Mouse (Mus musculus): ENCODE data around the gene Tmem86b.
"Not testable (repeated sequence)": the region's sequence is repeated elsewhere in the genome, so short reads cannot be mapped to it uniquely, and the experiment has no call there.

Tmem86b gene

GRCm38 (mm10) chr7:4651581-4651980 lies 20.4 kb upstream of the Tmem86b start:
- DNase-seq (ENCODE audit: extremely low read depth, low read depth, low spot score), result no peak

- no peak for DNase-seq (ENCODE audit: extremely low read depth, low read depth, low spot score)
These were observed 16.8 kb upstream of the Tmem86b start for GRCm38 (mm10) chr7:4647992-4648391.

DNA sequence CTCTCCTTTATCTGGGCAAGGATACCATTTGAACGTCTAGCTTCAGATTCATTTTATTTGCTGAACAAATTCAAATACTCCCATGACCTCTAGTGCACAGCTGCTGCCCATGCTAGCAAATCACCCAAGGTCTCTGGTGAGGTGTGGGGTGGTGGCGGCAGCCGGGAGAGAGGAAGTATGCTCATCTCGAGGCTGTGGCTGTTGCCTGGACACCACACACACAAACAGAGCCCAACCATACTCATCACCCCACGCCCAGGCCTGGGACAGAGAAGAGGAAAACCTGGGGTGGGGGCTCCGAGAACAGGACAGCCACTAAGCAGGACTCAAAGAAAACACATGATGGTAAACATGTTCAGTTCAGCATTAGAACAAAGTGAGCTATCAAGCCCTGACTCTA lies 16.1 kb upstream of the Tmem86b start:
- DNase-seq (ENCODE audit: extremely low read depth, low read depth, low spot score), result no peak

GRCm38 (mm10) chr7:4646806-4647205 lies 15.6 kb upstream of the Tmem86b start:
- no peak for DNase-seq (ENCODE audit: extremely low read depth, low read depth, low spot score)

DNA sequence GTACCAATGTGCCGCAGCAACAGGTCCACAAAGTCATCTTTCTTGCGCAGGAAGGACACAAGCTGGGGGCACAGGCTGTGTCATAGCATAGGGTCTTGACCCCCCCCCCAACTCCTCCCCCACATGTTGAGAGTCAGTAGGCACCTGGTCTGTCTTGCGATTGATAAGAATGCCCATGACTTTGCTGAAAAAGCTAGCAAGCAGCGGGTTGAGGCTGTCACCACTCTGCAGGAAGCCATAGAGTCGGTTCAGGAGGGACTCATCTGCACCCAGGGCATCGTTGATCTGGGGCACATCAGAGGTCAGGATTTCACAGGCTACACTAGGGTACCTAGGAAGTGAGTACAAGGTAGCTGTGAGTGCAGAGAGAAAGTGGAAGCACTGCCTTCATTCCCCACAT lies 12.0 kb upstream of the Tmem86b start:
- no peak for DNase-seq (ENCODE audit: extremely low read depth, low read depth, low spot score)

DNA sequence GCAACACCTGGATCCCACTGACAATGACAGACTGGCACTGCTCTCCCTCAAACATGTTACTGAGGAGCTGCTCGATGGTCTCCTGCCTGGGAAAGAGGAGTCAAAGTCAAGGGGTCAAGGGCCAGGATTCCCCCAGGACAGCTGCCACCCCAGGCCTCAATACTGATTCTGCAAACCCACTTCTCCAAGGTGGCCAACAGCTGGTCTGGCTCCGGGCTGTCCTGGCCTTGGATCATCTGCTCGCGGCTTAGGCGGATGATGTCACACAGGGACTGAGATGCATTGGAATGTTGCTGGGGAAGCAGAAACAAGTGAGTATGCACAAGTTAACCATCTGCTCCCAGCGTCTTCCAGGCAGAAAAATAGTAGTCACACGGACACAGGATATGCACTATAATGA lies 10.7 kb upstream of the Tmem86b start:
- no peak for DNase-seq (ENCODE audit: extremely low read depth, low read depth, low spot score)

- DNase-seq (ENCODE audit: extremely low read depth, low read depth, low spot score), result no peak
These were observed 9.9 kb upstream of the Tmem86b start for GRCm38 (mm10) chr7:4641155-4641554.

DNA sequence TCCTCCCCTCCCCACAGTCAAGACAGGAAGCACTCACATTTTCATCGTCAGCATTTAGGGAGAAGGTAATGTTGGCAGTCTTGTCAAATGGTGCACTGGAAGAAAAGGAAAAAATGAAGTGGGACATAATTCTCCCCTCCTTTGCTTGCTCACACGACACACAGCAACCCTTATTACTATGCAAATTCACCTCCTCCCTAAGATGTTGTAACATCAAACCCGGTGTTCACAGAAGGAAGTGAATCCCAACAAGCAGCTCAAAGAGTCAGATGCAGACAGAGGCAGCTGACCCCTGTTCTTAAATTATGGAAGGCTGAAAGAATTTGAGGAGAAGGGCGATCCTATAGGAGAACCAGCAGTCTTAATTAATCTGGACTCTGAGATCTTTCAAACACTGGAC lies 5.0 kb upstream of the Tmem86b start:
- no peak for DNase-seq (ENCODE audit: extremely low read depth, low read depth, low spot score)

DNA sequence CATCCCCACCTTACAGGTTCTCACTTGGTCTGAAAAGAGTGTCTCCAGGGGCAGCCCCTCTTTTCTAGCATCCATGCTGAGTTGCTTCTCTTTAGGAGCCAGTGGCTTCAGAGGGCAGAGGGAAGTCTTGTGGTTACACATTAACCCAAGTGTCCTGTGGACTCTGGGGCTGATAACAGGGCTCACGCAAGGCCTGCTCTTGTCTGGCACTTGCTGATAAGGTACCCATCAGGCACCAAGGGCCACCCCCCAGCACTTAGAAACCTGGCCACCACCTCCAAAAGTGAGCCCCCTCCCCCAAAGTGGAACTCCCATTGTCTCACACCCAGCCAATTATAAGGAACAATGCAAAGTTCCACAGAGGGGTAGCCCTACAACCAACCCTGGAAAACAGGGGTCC lies 1.0 kb downstream of the Tmem86b start:
- DNase-seq (ENCODE audit: extremely low read depth, low read depth, low spot score), result no peak

DNA sequence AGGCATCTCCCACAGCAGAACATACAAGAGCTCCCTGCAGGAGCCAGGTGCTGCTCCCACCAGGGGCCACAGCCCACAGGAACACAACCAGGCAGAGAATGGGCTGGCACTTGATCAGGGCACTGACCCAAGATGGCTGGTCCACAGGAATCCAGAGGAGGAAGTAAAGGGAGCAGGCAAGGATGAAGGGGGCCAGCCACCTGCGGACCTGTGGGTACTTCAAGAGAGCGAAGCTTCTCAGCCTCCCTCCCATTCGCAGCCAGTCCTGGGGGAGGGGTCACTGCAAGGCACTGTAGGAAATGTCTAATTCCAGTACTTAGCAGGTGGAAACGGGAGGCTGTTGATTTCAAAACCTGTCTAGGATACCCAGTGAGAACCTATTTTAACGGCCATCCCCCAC lies 1.6 kb downstream of the Tmem86b start:
- no peak for DNase-seq (ENCODE audit: extremely low read depth, low read depth, low spot score)

DNA sequence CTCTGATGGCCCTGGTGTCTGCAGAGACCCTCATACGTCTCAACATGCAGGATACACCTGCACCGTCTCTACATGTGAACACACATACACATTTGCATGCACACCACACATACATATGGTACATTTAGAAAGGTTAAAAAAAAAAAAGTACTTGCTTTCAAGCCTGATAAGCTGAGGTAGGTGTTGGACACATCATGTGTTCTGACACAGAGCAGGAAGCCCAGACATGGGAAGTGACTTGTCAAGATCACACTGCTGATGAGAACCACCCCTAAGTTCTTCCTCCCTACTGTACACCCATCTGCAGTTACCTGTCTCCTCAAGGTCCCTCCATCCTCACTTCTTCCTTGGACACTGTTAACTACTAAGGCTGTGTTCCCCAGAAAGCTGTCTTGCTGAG lies 5.3 kb downstream of the Tmem86b start:
- no peak for DNase-seq (ENCODE audit: extremely low read depth, low read depth, low spot score)

DNA sequence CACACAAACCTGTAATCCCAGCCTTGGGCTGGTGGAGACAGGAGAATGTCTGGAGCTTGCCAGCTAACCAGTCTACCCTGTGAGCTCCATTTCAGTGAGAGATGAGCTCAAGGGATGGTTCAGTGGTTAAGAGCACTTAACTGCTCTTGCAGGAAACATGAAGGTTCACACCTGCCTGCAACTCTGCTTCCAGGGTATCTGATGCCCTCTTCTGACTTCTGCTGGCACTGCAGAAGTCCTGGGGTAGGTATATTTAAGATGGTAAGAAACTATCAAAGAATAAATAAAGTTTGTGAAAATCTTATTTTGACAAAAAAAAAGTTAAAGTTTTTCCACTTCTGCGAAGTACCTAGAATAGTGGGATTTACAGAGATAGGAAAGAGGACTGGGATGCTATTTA lies 6.9 kb downstream of the Tmem86b start:
- no peak for DNase-seq (ENCODE audit: extremely low read depth, low read depth, low spot score)

- DNase-seq (ENCODE audit: extremely low read depth, low read depth, low spot score), result no peak
These were observed 7.6 kb downstream of the Tmem86b start for GRCm38 (mm10) chr7:4623544-4624189.

GRCm38 (mm10) chr7:4619979-4620378 lies 11.2 kb downstream of the Tmem86b start:
- DNase-seq (ENCODE audit: extremely low read depth, low read depth, low spot score), result no peak

GRCm38 (mm10) chr7:4613740-4614403 lies 17.4 kb downstream of the Tmem86b start:
- DNase-seq (ENCODE audit: extremely low read depth, low read depth, low spot score), result no peak

GRCm38 (mm10) chr7:4612956-4613355 lies 18.3 kb downstream of the Tmem86b start:
- no peak for DNase-seq (ENCODE audit: extremely low read depth, low read depth, low spot score)

DNA sequence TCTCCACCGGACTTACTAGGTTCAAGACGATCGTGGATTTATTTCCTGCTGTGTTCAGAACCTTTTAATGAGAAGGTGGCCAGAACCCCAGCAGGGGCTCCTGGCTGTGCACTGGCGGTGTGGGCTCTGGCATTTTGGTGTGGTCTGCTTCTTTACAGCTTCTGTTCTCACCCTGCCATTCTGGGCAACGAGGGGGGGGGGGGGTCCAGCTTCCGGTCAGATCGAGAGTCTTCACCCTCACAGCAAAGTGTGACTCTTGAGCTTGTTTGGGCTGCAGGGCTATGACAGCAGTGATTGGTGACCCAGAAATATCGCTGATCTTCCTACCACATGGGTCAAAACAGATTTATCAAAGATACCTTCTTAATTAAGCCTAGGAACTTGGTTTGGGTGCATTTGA lies 18.8 kb downstream of the Tmem86b start:
- DNase-seq (ENCODE audit: extremely low read depth, low read depth, low spot score), result no peak

- no peak for DNase-seq (ENCODE audit: extremely low read depth, low read depth, low spot score)
These were observed 19.3 kb downstream of the Tmem86b start for GRCm38 (mm10) chr7:4611921-4612341.

DNA sequence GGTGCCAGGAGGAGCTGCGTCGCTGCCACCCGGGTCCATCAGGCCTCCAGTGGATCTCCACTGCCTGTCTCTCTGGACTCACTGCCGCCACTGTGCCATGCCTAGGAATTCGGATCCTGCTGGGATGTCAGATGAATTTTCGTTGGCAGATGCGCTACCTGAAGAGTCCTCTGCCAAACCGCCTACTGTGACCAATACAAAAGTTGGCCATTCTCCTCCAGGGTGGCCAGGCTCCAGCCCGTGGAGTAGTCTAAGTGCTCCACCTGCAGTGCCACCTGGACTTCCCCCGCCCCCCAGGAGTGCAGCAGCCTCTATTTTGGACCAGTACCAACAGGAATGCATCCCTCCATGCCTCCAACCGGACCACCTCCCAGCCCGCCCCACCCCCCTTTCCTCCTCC lies 19.7 kb downstream of the Tmem86b start:
- no peak for DNase-seq (ENCODE audit: extremely low read depth, low read depth, low spot score)

DNA sequence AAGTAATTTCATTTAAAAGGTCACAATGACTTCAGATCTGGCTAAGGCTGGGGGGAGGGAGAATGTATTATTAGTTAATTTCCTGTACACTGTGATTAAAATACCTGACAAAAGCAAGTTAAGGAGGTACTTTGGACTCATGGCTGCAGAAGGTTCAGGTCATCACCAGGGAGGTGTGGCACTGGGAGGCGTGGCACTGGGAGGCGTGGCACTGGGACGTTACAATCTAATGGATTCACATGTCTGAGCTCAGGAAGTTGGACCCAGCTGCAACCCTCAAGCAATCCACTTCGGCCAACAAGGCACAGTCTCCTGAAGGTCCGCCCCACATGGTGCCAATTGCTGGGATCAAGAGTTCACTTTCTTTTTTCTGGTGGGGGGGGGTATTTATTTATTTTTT lies 23.2 kb downstream of the Tmem86b start:
- DNase-seq (ENCODE audit: extremely low read depth, low read depth, low spot score), result no peak

GRCm38 (mm10) chr7:4603873-4604272 lies 27.3 kb downstream of the Tmem86b start, which contains the start of gene Ptprh:
Gene Ptprh (minus strand): TSS chr7:4604041.
- DNase-seq (ENCODE audit: extremely low read depth, low read depth, low spot score), result no peak

GRCm38 (mm10) chr7:4602969-4603368 lies 28.3 kb downstream of the Tmem86b start:
- DNase-seq (ENCODE audit: extremely low read depth, low read depth, low spot score), result no peak

GRCm38 (mm10) chr7:4597046-4597445 lies 34.2 kb downstream of the Tmem86b start:
- DNase-seq (ENCODE audit: extremely low read depth, low read depth, low spot score), result not testable (repeated sequence)
